Mouse (Mus musculus) brain, embryonic 18.5 days (tissue): ENCODE measurements around the gene Gpr137.
"Not testable (repeated sequence)": the region's sequence is repeated elsewhere in the genome, so short reads cannot be mapped to it uniquely, and the experiment has no call there.

Experiments used
- DNase-seq: peaks from one replicate; pipeline ENCODE4 v3.0.0-alpha.2; 2012; ENCODE audit warnings: low read depth, low spot score

Gene Gpr137

DNA sequence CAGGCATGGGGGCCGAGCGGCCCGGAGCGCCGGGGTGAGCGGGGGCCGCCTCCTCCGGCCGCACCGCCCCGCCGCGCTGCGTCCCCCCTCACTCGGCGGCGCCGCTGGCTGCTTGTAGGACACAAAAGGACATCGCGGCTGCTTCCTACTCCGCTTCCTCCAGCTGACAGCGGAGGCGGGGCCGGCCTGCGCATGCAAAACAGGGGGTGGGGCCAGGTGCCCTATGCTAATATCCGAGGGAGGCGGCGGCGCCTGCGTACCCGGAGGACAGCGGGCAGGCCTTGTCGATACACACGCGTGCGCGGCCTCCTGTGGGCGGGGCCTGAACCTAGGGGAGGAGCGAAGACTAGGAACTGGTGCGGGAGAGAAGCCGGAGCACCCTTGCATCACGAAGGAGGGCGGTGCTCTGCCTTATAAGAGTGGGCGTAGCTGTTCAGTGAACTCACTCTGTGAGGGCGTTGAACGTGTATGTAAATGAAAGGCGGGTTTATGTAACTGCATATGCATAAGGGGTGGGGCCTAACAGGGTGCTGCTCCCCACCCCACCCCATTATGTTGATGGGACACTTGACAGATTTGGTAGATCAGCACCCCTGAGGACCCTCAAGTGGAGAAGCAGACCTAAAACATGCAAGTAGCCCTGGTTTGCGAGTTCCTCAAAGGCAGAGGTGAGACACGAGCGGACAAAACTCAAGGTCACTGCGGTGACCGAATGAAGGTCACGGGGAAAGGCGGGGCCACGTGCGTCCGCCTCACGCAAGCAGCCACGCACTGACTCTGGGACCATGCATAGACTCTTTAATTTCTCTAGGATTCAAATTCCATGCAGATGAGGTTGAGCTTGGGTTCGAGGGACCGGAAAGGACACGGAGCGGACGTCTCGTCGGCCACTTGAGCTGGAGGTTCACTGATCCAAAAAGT is 20.4 kb downstream of the Gpr137 start, which contains the start of gene Esrra:
Gene Esrra (minus strand): TSS at position 167 of the 921 bp plus-strand sequence.
- DNase-seq: peak; percentile 98

DNA sequence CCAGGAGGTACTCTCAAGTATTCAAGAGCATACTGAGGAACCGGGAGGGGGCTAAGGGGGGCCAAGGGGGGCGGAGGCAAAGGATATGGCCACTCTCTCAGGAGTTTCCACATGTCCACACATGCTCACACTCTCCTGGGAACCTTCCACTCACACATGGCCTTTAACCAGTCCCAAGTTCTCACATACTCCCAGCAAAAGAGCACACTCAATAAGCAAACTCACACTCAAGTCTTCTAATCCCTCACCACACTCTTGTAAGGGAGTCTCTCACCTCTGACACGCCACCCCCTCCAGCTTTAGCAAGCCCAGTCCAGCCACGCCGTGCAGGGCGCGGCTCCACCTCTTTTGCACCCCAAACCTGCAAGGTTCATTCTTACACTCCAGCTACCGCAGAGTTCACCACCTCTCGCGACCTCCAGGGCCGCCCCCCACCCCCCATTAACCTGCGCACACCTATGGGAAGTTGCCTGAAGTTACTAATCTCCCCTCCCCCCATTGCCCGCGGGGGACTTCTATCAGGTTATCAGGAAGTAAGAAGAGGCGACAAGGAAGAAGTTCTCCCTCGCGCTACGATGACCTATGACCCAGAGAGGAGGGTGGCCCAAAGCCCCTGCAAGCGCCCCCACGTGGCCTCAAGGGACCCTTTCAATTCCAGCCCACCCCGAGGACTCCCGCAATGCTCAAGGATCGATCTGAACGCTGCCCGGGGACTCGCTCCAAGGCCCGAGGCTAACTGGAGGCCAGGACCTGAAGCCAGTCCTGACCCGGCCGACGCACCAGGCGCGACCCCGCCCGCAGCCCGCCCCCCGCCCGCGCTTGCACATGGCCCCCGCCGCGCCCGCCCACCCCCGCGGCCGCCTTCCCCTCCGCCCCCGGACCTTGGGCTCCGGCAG is 21.3 kb downstream of the Gpr137 start:
- DNase-seq: no peak

DNA sequence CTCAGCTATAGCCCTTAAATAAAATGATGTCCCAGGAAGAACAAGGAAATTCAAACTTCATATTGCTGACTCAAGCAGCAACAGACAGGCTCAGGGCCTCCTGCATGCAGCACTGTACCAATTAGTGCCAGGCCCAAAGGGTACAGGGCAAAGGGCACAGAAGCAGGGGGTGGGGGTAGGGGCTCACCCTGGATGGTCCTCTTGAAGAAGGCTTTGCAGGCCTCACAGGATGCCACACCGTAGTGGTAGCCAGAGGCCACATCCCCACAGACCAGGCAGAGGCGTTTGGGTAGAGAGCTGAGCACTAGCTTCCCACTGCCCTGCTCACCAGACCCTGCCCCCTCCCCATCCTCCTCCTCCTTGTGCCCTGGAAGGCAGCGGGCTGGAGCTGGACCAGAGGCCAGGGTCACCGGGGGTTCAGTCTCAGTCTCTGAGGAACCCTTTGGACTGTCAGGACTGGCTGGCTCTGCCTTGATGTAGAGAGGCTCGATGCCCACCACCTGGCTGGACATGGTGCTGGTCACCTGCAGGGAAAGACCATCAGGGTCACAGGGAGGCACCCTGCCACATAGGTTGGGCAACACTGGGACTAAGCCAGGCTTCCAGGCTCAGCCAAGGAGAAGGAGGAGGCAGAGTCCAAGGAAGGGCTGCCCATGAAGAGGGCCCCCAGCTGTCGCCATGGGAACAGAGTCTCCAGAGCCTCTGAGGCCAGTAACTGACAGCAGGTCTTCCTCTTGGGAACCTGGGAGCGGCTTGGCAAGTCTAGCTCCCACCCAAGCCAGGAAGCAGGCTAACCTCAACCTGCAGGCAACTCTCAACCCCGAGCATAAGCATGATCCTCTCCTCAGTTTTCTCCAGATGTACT is 22.2 kb downstream of the Gpr137 start:
- DNase-seq: no peak

DNA sequence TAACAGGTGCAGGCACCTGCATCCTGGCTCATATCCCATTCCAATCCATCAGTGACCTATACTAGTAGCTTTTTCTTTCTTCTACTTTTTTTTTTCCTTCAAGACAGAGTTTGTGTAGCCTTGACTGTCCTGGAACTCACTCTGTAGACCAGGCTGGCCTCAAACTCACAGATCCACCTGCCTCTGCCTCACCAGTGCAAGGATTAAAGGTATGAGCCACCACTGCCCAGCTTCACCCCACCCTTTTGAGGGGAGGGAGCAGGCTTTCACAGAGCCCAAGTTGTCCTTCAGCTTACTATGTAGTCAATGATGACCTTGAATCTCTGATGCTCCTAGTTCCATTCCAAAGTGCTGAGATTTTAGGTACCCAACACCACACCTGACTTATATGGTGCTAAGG is 22.8 kb downstream of the Gpr137 start:
- no peak for DNase-seq

DNA sequence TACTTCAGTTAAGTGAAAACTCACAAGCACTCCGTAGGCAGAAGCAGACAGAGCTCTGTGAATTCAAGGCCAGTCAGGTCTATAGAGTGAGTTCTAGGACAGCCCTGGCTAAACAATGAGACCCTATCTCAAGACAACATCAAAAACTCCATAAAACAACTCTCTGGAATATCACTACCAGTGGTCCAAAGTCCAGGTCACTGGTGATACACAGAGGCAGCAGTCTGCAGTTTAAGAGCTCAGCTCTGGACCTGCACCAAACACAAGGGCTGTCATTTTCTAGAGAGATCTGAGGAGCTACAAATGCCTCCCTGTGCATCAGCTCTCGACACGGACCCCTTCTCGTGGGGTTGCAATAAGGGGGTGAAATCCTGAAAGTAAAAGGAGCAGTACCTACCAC is 24.0 kb downstream of the Gpr137 start:
- DNase-seq: no peak

DNA sequence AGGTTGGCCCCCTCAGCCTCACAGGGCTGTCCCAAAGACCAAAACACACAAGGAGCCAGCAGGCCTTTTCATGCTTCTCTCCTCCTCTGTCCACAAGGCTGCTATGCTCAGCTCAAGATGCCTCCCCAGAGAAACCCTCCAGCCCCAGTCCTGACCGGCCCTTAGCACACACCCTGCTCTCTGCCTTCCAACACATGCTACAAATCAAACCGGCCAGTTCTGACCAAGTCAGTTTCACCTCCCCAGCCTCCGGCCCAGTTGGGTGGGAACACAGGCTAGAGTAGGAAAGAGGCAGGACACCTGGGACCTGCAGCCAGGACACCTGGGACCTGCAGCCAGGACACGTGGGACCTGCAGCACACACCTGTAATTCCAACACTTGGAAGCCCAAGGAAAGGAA is 25.8 kb downstream of the Gpr137 start:
- DNase-seq: no peak

DNA sequence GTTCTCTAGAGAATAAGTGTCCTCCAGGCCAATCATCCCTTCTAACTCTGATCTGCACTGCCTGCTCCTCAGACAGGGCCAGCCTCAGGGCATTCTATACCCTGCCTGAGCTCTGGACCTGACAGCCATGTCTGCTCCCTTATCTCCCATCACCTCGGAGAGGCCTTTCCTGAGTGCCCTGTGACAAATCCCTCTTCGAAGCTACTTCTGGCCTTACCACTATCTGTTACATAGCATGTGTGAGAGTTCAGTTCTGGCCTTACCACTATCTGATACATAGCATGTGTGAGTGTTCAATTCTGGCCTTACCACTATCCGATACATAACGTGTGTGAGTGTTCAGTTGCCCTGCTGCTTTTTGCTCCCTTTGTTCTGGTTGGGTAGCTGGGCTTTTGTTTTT is 27.0 kb downstream of the Gpr137 start:
- no peak for DNase-seq

DNA sequence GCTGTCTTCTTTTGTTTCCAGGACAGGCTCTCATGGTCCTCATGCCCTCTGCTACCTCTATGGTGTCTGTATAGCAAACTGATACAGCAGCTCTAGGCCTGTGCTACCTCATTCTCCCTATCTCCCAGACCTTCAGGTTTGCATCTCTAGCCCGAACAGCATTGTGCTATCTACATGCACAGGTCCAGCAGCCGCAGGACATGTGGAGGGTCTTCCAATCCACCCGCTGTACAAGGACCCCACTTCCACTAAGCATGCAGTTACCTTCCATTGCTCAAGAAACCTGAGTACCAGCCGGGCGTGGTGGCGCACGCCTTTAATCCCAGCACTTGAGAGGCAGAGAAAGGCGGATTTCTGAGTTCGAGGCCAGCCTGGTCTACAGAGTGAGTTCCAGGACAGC is 27.7 kb downstream of the Gpr137 start:
- no peak for DNase-seq

DNA sequence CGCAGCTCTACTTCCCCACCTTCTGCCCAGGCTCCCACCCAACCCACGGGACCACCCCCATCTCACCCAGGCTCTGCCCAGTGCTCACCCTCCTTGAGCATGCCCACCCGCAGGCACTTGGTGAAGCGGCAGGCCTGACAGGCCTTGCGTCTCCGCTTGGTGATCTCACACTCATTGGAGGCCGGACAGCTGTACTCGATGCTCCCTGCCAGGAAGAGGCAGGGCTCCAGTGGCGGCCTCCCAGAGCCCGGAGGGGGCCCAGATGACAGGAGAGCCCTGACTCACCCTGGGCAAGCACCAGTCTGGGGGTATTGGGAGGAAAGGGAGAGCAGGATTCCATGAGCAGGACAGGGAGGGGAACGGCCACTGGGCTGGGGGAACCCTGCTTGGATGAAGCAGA is 28.3 kb downstream of the Gpr137 start:
- no peak for DNase-seq

DNA sequence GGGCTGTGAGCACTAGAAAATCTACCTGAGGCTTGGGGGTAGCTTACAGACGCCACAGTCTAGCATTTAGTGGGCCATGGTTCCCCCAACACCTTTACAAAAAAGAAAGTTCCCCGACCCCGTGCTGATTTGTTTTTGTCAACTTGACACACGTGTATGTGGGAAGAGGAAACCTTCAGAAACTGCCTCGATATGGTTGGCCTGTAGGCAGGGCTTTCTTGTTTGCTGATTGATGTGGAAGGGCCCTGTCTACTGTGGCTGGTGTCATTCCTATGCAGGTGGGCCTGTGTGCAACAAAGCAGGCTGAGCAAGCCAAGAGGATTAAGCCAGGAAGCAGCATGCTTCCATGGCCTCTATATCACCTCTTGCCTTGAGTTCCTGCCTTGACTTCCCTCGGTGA is 29.2 kb downstream of the Gpr137 start:
- no peak for DNase-seq

DNA sequence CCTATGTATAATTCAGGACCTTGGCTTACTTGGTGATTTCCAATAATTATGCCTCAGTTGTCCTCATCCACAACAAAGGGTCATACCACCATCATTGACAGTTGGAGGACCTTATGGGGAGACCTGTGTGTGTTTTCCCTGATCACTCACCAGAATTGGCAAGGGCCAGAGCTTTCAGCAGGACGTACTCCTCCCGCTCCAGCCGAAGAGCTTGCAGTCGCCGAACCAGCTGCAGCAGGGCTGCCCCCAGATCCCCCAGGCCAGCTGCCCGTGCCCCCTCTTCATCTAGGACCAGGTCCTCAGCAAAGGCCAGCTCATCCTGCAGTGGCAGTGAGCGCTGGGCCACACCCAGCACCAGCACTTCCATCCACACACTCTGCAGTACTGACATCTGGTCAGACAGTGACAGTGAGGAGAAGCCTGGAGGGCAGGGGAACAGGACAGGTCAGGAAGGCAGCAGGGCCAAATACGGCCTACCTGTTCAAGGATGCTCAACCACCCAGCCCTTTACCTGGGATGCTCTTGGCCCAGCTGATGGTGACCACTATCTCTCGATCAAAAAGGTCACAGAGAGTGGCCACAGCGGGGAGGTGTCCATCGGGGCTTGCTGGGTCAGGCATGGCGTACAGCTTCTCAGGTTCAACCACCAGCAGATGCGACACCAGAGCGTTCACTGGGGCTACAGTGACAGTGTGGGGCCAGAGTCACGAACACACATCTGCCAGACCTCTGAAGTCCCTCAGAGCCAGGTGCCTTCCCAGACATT is 29.9 kb downstream of the Gpr137 start:
- no peak for DNase-seq

DNA sequence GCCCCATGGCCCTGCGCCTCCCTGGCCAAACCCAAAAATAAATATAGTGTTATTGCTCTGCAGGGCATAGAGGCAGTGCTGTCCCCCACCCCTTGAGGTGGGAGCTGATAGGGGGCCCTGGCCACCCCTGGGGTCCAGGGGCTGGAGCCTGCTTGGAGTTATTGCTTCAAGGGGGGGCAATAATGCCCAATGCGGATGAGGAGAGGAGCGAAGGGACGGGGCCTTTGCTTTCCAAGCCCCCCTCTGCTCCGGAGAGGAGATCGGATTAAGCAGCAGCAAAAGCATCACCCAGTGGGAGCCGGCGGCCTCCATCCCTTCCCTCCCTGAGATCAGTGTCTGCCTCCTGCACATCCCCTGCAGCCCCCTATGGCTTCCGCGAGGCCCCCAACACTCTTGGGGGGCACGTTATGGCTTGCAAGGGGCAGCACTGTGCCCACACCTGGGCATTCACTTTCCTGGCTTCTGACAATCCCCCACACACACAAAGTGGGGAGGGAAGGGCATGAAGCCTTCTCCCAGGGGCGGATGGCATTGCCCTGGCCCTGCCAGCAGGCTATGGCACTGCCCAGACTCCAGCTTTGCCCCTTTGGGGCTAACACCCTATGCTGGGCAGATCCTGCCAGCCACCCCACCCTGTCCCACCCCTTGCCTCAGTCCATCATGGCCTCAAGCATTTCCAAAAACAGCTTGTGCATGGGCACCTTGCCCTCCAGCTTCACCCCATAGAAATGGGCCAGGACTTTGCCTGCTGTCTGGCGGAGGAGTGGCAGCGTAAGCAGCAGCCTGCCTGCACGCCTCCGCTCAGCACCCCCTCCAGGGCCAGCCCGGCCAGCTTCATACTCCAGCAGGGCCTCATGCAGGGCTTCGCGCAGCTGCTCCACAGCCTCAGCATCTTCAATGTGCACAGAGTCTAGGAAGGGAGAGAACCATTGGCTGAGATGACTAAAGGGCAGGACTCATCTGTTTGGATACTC is 30.9 kb downstream of the Gpr137 start:
- no peak for DNase-seq

DNA sequence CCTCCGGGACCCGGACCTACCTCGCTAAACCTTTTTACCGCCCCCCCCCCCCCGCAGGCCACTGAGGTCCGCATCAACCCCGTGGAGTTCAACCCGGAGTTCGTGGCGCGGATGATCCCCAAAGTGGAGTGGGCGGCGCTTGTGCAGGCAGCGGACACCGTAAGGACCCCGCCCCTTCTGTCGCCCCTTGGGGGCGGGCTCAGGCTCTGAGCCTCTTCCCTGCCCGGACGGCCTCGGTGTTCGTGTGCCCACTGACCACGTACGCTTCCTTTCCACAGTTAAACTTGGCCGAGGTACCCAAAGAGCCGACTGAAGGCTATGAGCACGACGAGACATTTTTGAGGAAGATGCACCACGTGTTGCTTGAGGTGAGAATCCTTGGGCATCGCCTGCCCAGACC is 32.0 kb downstream of the Gpr137 start:
- DNase-seq: not testable (repeated sequence)

DNA sequence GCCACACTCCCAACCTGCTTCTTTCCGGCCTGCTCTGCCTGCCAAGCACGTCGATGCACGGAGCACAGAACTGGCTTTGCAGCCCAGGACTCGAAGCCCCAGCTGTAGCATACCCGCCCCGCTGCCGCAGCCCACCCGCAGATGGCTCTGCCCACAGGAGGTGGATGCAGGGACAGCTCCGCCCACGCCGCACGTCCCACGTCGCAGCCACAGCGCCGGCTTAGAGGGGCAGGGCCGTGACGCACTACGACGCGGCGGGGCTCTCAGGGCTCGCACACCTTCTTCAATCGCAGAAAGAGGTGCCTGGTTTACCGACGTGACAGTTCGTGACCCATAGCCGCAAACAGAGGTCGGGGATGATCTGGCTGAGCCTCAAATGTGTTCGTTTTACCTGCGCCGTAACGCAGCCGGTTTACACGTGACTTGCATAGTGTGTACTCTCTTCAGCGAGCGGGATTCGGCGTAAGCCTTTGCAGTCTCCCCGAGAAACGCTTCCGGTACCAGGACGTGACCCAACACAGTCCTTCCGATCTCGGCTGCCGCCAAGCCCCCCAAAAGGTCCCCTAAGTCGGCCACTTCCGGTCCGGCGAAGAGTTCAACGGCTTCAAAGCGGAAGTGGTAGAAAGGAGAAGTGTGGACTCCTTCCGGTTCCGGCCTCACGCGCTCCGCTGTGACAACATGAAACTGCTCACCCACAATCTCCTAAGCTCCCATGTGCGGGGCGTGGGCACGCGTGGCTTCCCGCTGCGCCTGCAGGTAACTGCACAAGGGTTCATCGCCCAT is 32.6 kb downstream of the Gpr137 start, which contains the start of the genes Trmt112 and Prdx5:
Gene Trmt112 (plus strand): TSS at position 192 of the 783 bp plus-strand sequence.
Gene Prdx5 (minus strand): TSS at position 600 of the 783 bp plus-strand sequence.
- DNase-seq: peak; percentile 94

DNA sequence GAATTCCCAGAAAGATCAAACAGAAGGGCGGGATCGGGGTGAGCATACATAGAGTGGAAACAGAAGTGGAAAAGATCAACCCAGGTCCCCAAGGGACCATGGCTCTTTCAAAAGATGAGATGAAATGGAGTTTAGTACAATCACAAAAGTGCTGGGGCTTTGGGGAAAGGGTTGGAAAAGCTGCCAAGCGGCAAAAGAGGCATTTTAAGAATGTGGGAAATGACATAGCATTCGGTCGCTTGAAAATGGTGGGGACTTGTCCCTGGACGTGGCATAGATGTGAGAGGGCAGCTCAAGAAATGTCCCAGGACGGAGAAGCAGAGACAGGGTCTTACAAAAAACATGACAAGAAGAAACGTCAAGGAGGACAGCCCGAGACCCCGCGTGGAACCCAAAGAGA is 33.3 kb downstream of the Gpr137 start:
- DNase-seq: no peak

DNA sequence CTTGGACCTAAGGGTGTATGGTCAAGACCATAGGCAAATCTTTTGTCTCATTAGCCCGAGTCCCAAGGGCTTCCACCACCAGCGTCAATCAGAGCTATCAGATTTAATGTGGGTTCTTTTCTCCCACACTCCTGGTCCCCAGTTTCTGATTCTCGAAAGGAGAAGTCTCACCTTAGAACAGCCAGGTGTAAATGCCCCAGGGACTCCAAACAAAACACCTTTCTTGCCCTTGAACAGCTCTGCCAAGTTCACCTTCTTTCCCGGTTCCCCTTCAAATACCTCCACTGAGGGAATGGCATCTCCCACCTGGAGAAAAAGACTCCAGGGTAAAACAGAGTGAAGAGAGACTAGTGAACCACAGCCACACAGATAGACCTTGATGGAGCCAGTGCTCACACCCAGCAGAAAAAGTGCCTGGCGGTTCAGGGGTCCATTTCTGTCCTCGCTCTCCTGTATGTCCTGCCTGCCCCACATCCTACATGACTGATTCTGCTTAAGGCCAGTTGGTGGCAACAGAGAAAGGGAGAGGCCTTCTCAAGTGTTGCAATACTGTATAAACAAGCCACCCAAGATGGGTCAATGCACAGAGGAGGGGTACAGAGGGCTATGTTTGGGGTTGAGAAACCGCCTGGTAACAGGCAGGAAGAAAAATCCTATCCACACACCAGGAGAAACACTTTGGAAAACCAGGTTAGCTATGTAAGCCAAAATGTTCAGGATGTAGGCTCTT is 34.3 kb downstream of the Gpr137 start:
- DNase-seq: no peak

DNA sequence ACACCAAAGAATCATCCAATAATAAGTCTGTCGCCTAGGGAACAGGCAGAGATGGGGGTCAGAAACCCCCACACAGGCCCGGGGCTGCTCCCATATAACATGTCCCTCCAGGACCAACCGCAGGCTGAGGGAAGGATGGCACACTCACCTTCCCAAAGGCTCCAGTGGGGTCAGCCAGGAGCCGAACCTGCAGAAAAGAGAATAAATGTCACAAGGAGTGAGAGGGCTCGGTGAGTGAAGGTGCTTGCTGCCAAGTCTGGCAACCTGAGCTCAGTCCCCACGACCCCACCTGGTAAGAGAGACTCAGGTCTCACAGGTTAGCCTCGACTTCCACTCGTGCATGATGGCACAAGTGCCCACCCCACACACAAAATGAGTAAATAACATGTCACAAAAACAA is 35.2 kb downstream of the Gpr137 start:
- no peak for DNase-seq

DNA sequence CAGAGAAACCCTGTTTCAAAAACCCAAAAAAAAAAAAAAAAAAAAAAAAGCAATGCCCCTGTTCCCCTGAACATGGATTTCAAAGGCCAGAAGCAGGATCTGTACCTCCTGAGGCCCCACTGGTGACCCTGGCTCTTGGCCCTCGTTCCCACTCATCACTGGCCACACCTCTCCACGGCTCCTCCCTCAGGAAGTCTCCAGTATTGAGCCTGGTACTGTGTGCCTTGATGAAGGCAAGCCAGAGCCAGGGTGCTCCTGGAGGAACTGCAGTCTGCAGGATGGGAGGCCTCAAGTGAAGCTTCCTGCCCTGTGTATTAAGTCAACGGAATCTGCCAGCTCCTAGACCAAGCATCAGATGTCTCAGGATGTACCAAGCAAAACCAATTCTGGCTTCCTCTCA is 36.1 kb downstream of the Gpr137 start:
- no peak for DNase-seq
